Mouse (Mus musculus): ENCODE results near the gene Dnajc4. TPM values are rescaled to one million over a fixed set of nuclear protein-coding genes. Genes with fewer than 3 reads are reported as not detected.

Dnajc4 gene
- polyA plus RNA-seq, 1 experiment from 2014 or later, result 18.6 TPM

- no peak overlapping the region for H3K9ac ChIP-seq
- no peak overlapping the region for H3K27ac ChIP-seq (ENCODE audit: low read depth)
- 86% methylated on average over 9 of the region's 9 CpGs for WGBS
- no peak overlapping the region for H3K4me3 ChIP-seq (ENCODE audit: low read depth, low read length)
- DNase-seq, result no peak
- ATAC-seq (ENCODE audit: insufficient read depth), result no peak
- H3K36me3 ChIP-seq (ENCODE audit: insufficient read depth), result peaks cover 29% of the 10 kb centered on the region
- no peak for TF ChIP-seq CTCF (IDR thresholded peaks at IDR 0.05; ENCODE audit: low read depth)
- H3K4me1 ChIP-seq (ENCODE audit: insufficient read depth), result no peaks in the 10 kb centered on the region
- H3K9me3 ChIP-seq (ENCODE audit: low read depth, low read length), result no peaks in the 10 kb centered on the region
- H3K27me3 ChIP-seq (ENCODE audit: insufficient read depth, low read length), result no peaks in the 10 kb centered on the region
- H3K4me2 ChIP-seq, result no peak overlapping the region
Observed at GRCm38 (mm10) chr19:7013984-7014383, 21.6 kb upstream of the Dnajc4 start.

GRCm38 (mm10) chr19:7012426-7012825, 20.1 kb upstream of the Dnajc4 start:
- H3K4me3 ChIP-seq (ENCODE audit: low read depth, low read length), result no peak overlapping the region
- no peak overlapping the region for H3K9ac ChIP-seq
- 55% methylated on average over 4 of the region's 4 CpGs for WGBS
- H3K9me3 ChIP-seq (ENCODE audit: low read depth, low read length), result no peaks in the 10 kb centered on the region
- no peak for DNase-seq
- H3K4me1 ChIP-seq (ENCODE audit: insufficient read depth), result no peaks in the 10 kb centered on the region
- H3K27me3 ChIP-seq (ENCODE audit: insufficient read depth, low read length), result no peaks in the 10 kb centered on the region
- no peak overlapping the region for H3K27ac ChIP-seq (ENCODE audit: low read depth)
- TF ChIP-seq CTCF (IDR thresholded peaks at IDR 0.05; ENCODE audit: low read depth), result no peak
- H3K4me2 ChIP-seq, result no peak overlapping the region
- H3K36me3 ChIP-seq (ENCODE audit: insufficient read depth), result 0 out of 2 replicates have a peak, but pooled peaks cover 18% of the 10 kb centered on the region
- no peak for ATAC-seq (ENCODE audit: insufficient read depth)

- 70% methylated on average over 9 of the region's 9 CpGs for WGBS
- DNase-seq, result peak; percentile 27
- no peak for TF ChIP-seq CTCF (IDR thresholded peaks at IDR 0.05; ENCODE audit: low read depth)
- H3K27ac ChIP-seq (ENCODE audit: low read depth), result 0 out of 2 replicates have a peak overlapping the region, but pooled peaks have one; percentile 2
- no peaks in the 10 kb centered on the region for H3K36me3 ChIP-seq (ENCODE audit: insufficient read depth)
- H3K9ac ChIP-seq, result no peak overlapping the region
- no peaks in the 10 kb centered on the region for H3K4me1 ChIP-seq (ENCODE audit: insufficient read depth)
- no peaks in the 10 kb centered on the region for H3K9me3 ChIP-seq (ENCODE audit: low read depth, low read length)
- no peak overlapping the region for H3K4me2 ChIP-seq
- peak; percentile 63; the same call in 1 of the 2 replicates for ATAC-seq (ENCODE audit: insufficient read depth)
- H3K4me3 ChIP-seq (ENCODE audit: low read depth, low read length), result no peak overlapping the region
- no peaks in the 10 kb centered on the region for H3K27me3 ChIP-seq (ENCODE audit: insufficient read depth, low read length)
Observed at GRCm38 (mm10) chr19:7006892-7007593, 14.7 kb upstream of the Dnajc4 start.

GRCm38 (mm10) chr19:6999360-7000063, 7.1 kb upstream of the Dnajc4 start:
- Histone ChIP-seq H3K4me2 (no peak overlapping the region), H3K9ac (no peak overlapping the region), H3K4me1 (ENCODE audit: insufficient read depth) (peaks cover 13% of the 10 kb centered on the region), H3K9me3 (ENCODE audit: low read depth, low read length) (no peaks in the 10 kb centered on the region), H3K27ac (ENCODE audit: low read depth) (no peak overlapping the region), H3K36me3 (ENCODE audit: insufficient read depth) (peaks cover 21% of the 10 kb centered on the region), H3K4me3 (ENCODE audit: low read depth, low read length) (no peak overlapping the region), H3K27me3 (ENCODE audit: insufficient read depth, low read length) (no peaks in the 10 kb centered on the region)
- no peak for TF ChIP-seq CTCF (IDR thresholded peaks at IDR 0.05; ENCODE audit: low read depth)
- WGBS, result 92% methylated on average over 19 of the region's 19 CpGs
- DNase-seq (no peak), ATAC-seq (ENCODE audit: insufficient read depth) (no peak)

- WGBS, result 83% methylated on average over 9 of the region's 9 CpGs
- Histone ChIP-seq H3K9me3 (ENCODE audit: low read depth, low read length) (no peaks in the 10 kb centered on the region), H3K9ac (no peak overlapping the region), H3K4me3 (ENCODE audit: low read depth, low read length) (no peak overlapping the region), H3K4me2 (no peak overlapping the region), H3K27me3 (ENCODE audit: insufficient read depth, low read length) (no peaks in the 10 kb centered on the region), H3K4me1 (ENCODE audit: insufficient read depth) (peaks cover 17% of the 10 kb centered on the region), H3K27ac (ENCODE audit: low read depth) (no peak overlapping the region), H3K36me3 (ENCODE audit: insufficient read depth) (peaks cover 21% of the 10 kb centered on the region)
- DNase-seq, result no peak
- ATAC-seq (ENCODE audit: insufficient read depth), result no peak
- no peak for TF ChIP-seq CTCF (IDR thresholded peaks at IDR 0.05; ENCODE audit: low read depth)
Observed at GRCm38 (mm10) chr19:6997721-6998290, 5.4 kb upstream of the Dnajc4 start.

- ATAC-seq (ENCODE audit: insufficient read depth) (peak; percentile 81), DNase-seq (peak; percentile 94)
- H3K4me3 ChIP-seq (ENCODE audit: low read depth, low read length), result peak within 1 kb of the TSS; percentile 55
- 1% methylated on average over 24 of the region's 24 CpGs for WGBS
- H3K4me1 ChIP-seq (ENCODE audit: insufficient read depth), result peaks cover 18% of the 10 kb centered on the region
- peak within 1 kb of the TSS; percentile 61 for H3K27ac ChIP-seq (ENCODE audit: low read depth)
- H3K9ac ChIP-seq, result peak within 1 kb of the TSS; percentile 68
- peaks cover 21% of the 10 kb centered on the region for H3K36me3 ChIP-seq (ENCODE audit: insufficient read depth)
- 0 out of 2 replicates have a peak, but pooled peaks cover 2% of the 10 kb centered on the region for H3K27me3 ChIP-seq (ENCODE audit: insufficient read depth, low read length)
- peak within 1 kb of the TSS; percentile 92 for H3K4me2 ChIP-seq
- no peak for TF ChIP-seq CTCF (IDR thresholded peaks at IDR 0.05; ENCODE audit: low read depth)
- H3K9me3 ChIP-seq (ENCODE audit: low read depth, low read length), result no peaks in the 10 kb centered on the region
Observed at GRCm38 (mm10) chr19:6996006-6996405, 3.6 kb upstream of the Dnajc4 start, which contains the start of the genes Nudt22 and Trpt1. Gene Nudt22, minus strand, starts transcription at chr19:6996117. Gene Trpt1, plus strand, starts transcription at chr19:6996131.
